Mouse (Mus musculus): Measurements from ENCODE around the gene Atxn7l3. TPM values are rescaled to one million over a fixed set of nuclear protein-coding genes. Genes with fewer than 3 reads are reported as not detected.

Atxn7l3 gene
- polyA plus RNA-seq, 2 experiments: 3.6 to 11.6 TPM

- H3K4me3 ChIP-seq (ENCODE audit: insufficient read depth in 1 of 2, low read depth in 2 of 2, low read length in 2 of 2): no peak overlapping the region
- DNase-seq (ENCODE audit: low read depth in 3 of 3, low spot score in 3 of 3): no peak
- peaks cover 5 to 10% of the 10 kb centered on the region in 2 experiments for H3K4me1 ChIP-seq (replicated peaks; ENCODE audit: control insufficient read depth in 2 of 2, insufficient read depth in 2 of 2, low read length in 1 of 2)
- ATAC-seq (ENCODE audit: insufficient read depth): no peak
- 74% methylated on average over 4 of the region's 4 CpGs for WGBS (ENCODE audit: insufficient replicate concordance)
- H3K27me3 ChIP-seq (ENCODE audit: control insufficient read depth, insufficient read depth, low read length): peaks cover 10% of the 10 kb centered on the region
- no peaks in the 10 kb centered on the region for H3K9me3 ChIP-seq (ENCODE audit: control insufficient read depth, low read length)
- H3K4me2 ChIP-seq (ENCODE audit: low read depth): no peak overlapping the region
- no peak overlapping the region for H3K27ac ChIP-seq
- peaks cover 6% of the 10 kb centered on the region for H3K36me3 ChIP-seq (replicated peaks; ENCODE audit: control insufficient read depth, insufficient read depth, low read depth)
- TF ChIP-seq CTCF (IDR thresholded peaks at IDR 0.05; ENCODE audit: low read depth): peak; percentile 51
- no peak for TF ChIP-seq EP300 (IDR thresholded peaks at IDR 0.05; ENCODE audit: low read depth)
- H3K9ac ChIP-seq (replicated peaks): no peak overlapping the region
Observed at GRCm38 (mm10) chr11:102246871-102247270, 49.6 kb downstream of the Atxn7l3 start.

GRCm38 (mm10) chr11:102246273-102246635 is 50.2 kb downstream of the Atxn7l3 start:
- H3K4me2 ChIP-seq (ENCODE audit: low read depth): no peak overlapping the region

GRCm38 (mm10) chr11:102245581-102246272 is 50.7 kb downstream of the Atxn7l3 start:
- no peak for TF ChIP-seq CTCF (IDR thresholded peaks at IDR 0.05; ENCODE audit: low read depth)
- no peak for TF ChIP-seq EP300 (IDR thresholded peaks at IDR 0.05; ENCODE audit: low read depth)
- Histone ChIP-seq H3K4me3 (ENCODE audit: insufficient read depth in 1 of 2, low read depth in 2 of 2, low read length in 2 of 2) (no peak overlapping the region), H3K27me3 (ENCODE audit: control insufficient read depth, insufficient read depth, low read length) (peaks cover 10% of the 10 kb centered on the region), H3K9me3 (ENCODE audit: control insufficient read depth, low read length) (no peaks in the 10 kb centered on the region), H3K4me1 (replicated peaks; ENCODE audit: control insufficient read depth in 2 of 2, insufficient read depth in 2 of 2, low read length in 1 of 2) (peaks cover 5 to 10% of the 10 kb centered on the region in 2 experiments), H3K36me3 (replicated peaks; ENCODE audit: control insufficient read depth, insufficient read depth, low read depth) (no peaks in the 10 kb centered on the region; the same call in 1 of the 2 replicates), H3K4me2 (ENCODE audit: low read depth) (peak overlapping the region; percentile 51), H3K27ac (no peak overlapping the region), H3K9ac (replicated peaks) (no peak overlapping the region; the same call in 1 of the 2 replicates)
- DNase-seq (ENCODE audit: low read depth in 3 of 3, low spot score in 3 of 3) (no peak), ATAC-seq (ENCODE audit: insufficient read depth) (no peak)
- 56% methylated on average over 14 of the region's 14 CpGs for WGBS (ENCODE audit: insufficient replicate concordance)

More at GRCm38 (mm10) chr11:102246273-102246635, 50.2 kb downstream of the Atxn7l3 start:
- ATAC-seq (ENCODE audit: insufficient read depth): no peak
- TF ChIP-seq EP300 (IDR thresholded peaks at IDR 0.05; ENCODE audit: low read depth) (no peak), CTCF (IDR thresholded peaks at IDR 0.05; ENCODE audit: low read depth) (no peak)
- 64% methylated on average over 6 of the region's 6 CpGs for WGBS (ENCODE audit: insufficient replicate concordance)
- Histone ChIP-seq H3K9me3 (ENCODE audit: control insufficient read depth, low read length) (no peaks in the 10 kb centered on the region), H3K4me3 (ENCODE audit: insufficient read depth in 1 of 2, low read depth in 2 of 2, low read length in 2 of 2) (no peak overlapping the region), H3K27ac (no peak overlapping the region), H3K36me3 (replicated peaks; ENCODE audit: control insufficient read depth, insufficient read depth, low read depth) (peaks cover 5% of the 10 kb centered on the region), H3K9ac (replicated peaks) (no peak overlapping the region; the same call in 1 of the 2 replicates), H3K4me1 (replicated peaks; ENCODE audit: control insufficient read depth in 2 of 2, insufficient read depth in 2 of 2, low read length in 1 of 2) (peaks cover 5 to 10% of the 10 kb centered on the region in 2 experiments), H3K27me3 (ENCODE audit: control insufficient read depth, insufficient read depth, low read length) (peaks cover 10% of the 10 kb centered on the region)
- DNase-seq (ENCODE audit: low read depth in 3 of 3, low spot score in 3 of 3): no peak

- H3K9me3 ChIP-seq (ENCODE audit: control insufficient read depth, low read length): no peaks in the 10 kb centered on the region
- no peak for DNase-seq (ENCODE audit: low read depth in 3 of 3, low spot score in 3 of 3)
- H3K36me3 ChIP-seq (replicated peaks; ENCODE audit: control insufficient read depth, insufficient read depth, low read depth): no peaks in the 10 kb centered on the region
- H3K4me2 ChIP-seq (ENCODE audit: low read depth): peak overlapping the region; percentile 51
- WGBS (ENCODE audit: insufficient replicate concordance): 2% methylated on average over 32 of the region's 32 CpGs
- peaks cover 10% of the 10 kb centered on the region for H3K27me3 ChIP-seq (ENCODE audit: control insufficient read depth, insufficient read depth, low read length)
- H3K4me3 ChIP-seq (ENCODE audit: insufficient read depth in 1 of 2, low read depth in 2 of 2, low read length in 2 of 2): peak overlapping the region in 1 of 2 experiments; percentile 23; a peak in 2 of 4 replicates
- no peak for TF ChIP-seq EP300 (IDR thresholded peaks at IDR 0.05; ENCODE audit: low read depth)
- TF ChIP-seq CTCF (IDR thresholded peaks at IDR 0.05; ENCODE audit: low read depth): no peak
- H3K9ac ChIP-seq (replicated peaks): no peak overlapping the region; the same call in 1 of the 2 replicates
- no peak overlapping the region for H3K27ac ChIP-seq
- no peak for ATAC-seq (ENCODE audit: insufficient read depth)
- H3K4me1 ChIP-seq (replicated peaks; ENCODE audit: control insufficient read depth in 2 of 2, insufficient read depth in 2 of 2, low read length in 1 of 2): peaks cover 5 to 10% of the 10 kb centered on the region in 2 experiments
Observed at GRCm38 (mm10) chr11:102244926-102245449, 51.4 kb downstream of the Atxn7l3 start.

- H3K36me3 ChIP-seq (replicated peaks; ENCODE audit: control insufficient read depth, insufficient read depth, low read depth): no peaks in the 10 kb centered on the region
- 52% methylated on average over 5 of the region's 5 CpGs for WGBS (ENCODE audit: insufficient replicate concordance)
- DNase-seq (ENCODE audit: low read depth in 3 of 3, low spot score in 3 of 3) (no peak), ATAC-seq (ENCODE audit: insufficient read depth) (no peak)
- no peak overlapping the region for H3K4me2 ChIP-seq (ENCODE audit: low read depth)
- H3K4me1 ChIP-seq (replicated peaks; ENCODE audit: control insufficient read depth in 2 of 2, insufficient read depth in 2 of 2, low read length in 1 of 2): peaks cover 0 to 3% of the 10 kb centered on the region in 2 experiments; a peak in 1 of 4 replicates
- H3K27me3 ChIP-seq (ENCODE audit: control insufficient read depth, insufficient read depth, low read length): peaks cover 10% of the 10 kb centered on the region
- H3K4me3 ChIP-seq (ENCODE audit: insufficient read depth in 1 of 2, low read depth in 2 of 2, low read length in 2 of 2): no peak overlapping the region
- H3K27ac ChIP-seq: no peak overlapping the region
- peak; percentile 61 for TF ChIP-seq CTCF (IDR thresholded peaks at IDR 0.05; ENCODE audit: low read depth)
- no peak for TF ChIP-seq EP300 (IDR thresholded peaks at IDR 0.05; ENCODE audit: low read depth)
- no peaks in the 10 kb centered on the region for H3K9me3 ChIP-seq (ENCODE audit: control insufficient read depth, low read length)
- no peak overlapping the region for H3K9ac ChIP-seq (replicated peaks)
Observed at GRCm38 (mm10) chr11:102241874-102242273, 54.6 kb downstream of the Atxn7l3 start.

Measured in liver, embryonic 14.5 days (tissue).